ENCODE assay signal across 8 mouse cellular contexts in genomic region chr4:152360855-152361254, GRCm38 (mm10). TPM values are rescaled to one million over a fixed set of nuclear protein-coding genes. Genes with fewer than 3 reads are reported as not detected.
DNase-seq lines count a peak whose midpoint lies in the region; ATAC-seq and TF ChIP-seq lines count a peak whose summit lies in the region.

No protein-coding gene starts in this region.

- no peak overlapping the region for H3K9ac ChIP-seq in hindbrain, embryonic 14.5 days
- H3K9ac ChIP-seq in lung, postnatal 0 days (replicated peaks; ENCODE audit: low read depth): no peak overlapping the region
- H3K9ac ChIP-seq in stomach, embryonic 16.5 days (ENCODE audit: low read length): no peak overlapping the region

- no peak overlapping the region for H3K27ac ChIP-seq in hindbrain, embryonic 14.5 days
- no peak overlapping the region for H3K27ac ChIP-seq in lung, postnatal 0 days (ENCODE audit: low read length)
- H3K27ac ChIP-seq in stomach, embryonic 16.5 days (ENCODE audit: low read length): no peak overlapping the region

- no peak for TF ChIP-seq EP300 in lung, postnatal 0 days (IDR thresholded peaks at IDR 0.05)

- no peak for TF ChIP-seq CTCF in brain, embryonic 14.5 days (IDR thresholded peaks at IDR 0.05; ENCODE audit: borderline replicate concordance, extremely low read depth, insufficient read depth, insufficient read length)
- TF ChIP-seq CTCF in lung, postnatal 0 days (IDR thresholded peaks at IDR 0.05): no peak

- 0 out of 2 replicates have a peak overlapping the region, but pooled peaks have one; percentile 21 for H3K4me2 ChIP-seq in hindbrain, embryonic 14.5 days (replicated peaks)
- peak overlapping the region; percentile 19; the same call in 1 of the 2 replicates for H3K4me2 ChIP-seq in lung, postnatal 0 days (replicated peaks; ENCODE audit: low read depth, low read length)
- H3K4me2 ChIP-seq in stomach, embryonic 16.5 days (ENCODE audit: low read depth, low read length): peak overlapping the region; percentile 38

- no peaks in the 10 kb centered on the region for H3K9me3 ChIP-seq in hindbrain, embryonic 14.5 days (ENCODE audit: control insufficient read depth, low read length)
- H3K9me3 ChIP-seq in lung, postnatal 0 days (ENCODE audit: low read length): no peaks in the 10 kb centered on the region
- H3K9me3 ChIP-seq in stomach, embryonic 16.5 days (replicated peaks; ENCODE audit: control insufficient read depth, low read length): no peaks in the 10 kb centered on the region

- DNase-seq in cerebellum, postnatal 10 days: peak; percentile 50 to 57
- DNase-seq in cerebellum, postnatal 36 days: no peak
- DNase-seq in brain, embryonic 14.5 days (ENCODE audit: low read depth): peak; percentile 72
- no peak for DNase-seq in hindbrain, embryonic 14.5 days (ENCODE audit: low spot score)
- peak; percentile 53 for DNase-seq in lung, postnatal 0 days (ENCODE audit: low spot score)
- no peak for DNase-seq in urinary bladder, postnatal 10 days (ENCODE audit: low spot score)
- DNase-seq in left cerebral cortex, postnatal 36 days (ENCODE audit: low spot score in 2 of 2): no peak

- TF ChIP-seq POLR2A in brain, embryonic 14.5 days (IDR thresholded peaks at IDR 0.05; ENCODE audit: borderline replicate concordance, extremely low read depth, insufficient read depth, insufficient read length, poor library complexity, severe bottlenecking): no peak

- no peak overlapping the region for H3K4me3 ChIP-seq in hindbrain, embryonic 14.5 days (replicated peaks; ENCODE audit: low read length)
- no peak overlapping the region for H3K4me3 ChIP-seq in lung, postnatal 0 days (ENCODE audit: low read depth, low read length)
- H3K4me3 ChIP-seq in stomach, embryonic 16.5 days (replicated peaks; ENCODE audit: low read length): peak overlapping the region; percentile 6; the same call in 1 of the 2 replicates

- peaks cover 6% of the 10 kb centered on the region; the same call in 1 of the 2 replicates for H3K4me1 ChIP-seq in hindbrain, embryonic 14.5 days (replicated peaks; ENCODE audit: control insufficient read depth, insufficient read depth, low read length)
- H3K4me1 ChIP-seq in lung, postnatal 0 days (ENCODE audit: insufficient read depth, low read depth, low read length): no peaks in the 10 kb centered on the region
- H3K4me1 ChIP-seq in stomach, embryonic 16.5 days (ENCODE audit: control insufficient read depth, insufficient read depth, low read length): no peaks in the 10 kb centered on the region

- no peak for ATAC-seq in hindbrain, embryonic 14.5 days (ENCODE audit: low FRiP score)
- ATAC-seq in lung, postnatal 0 days: peak; percentile 40
- peak; percentile 67; the same call in 1 of the 2 replicates for ATAC-seq in stomach, embryonic 16.5 days (ENCODE audit: insufficient read depth, low FRiP score)

- H3K27me3 ChIP-seq in hindbrain, embryonic 14.5 days (ENCODE audit: control insufficient read depth, insufficient read depth, low read length): 0 out of 2 replicates have a peak, but pooled peaks cover 4% of the 10 kb centered on the region
- H3K27me3 ChIP-seq in lung, postnatal 0 days (replicated peaks; ENCODE audit: insufficient read depth, low read length): no peaks in the 10 kb centered on the region
- no peaks in the 10 kb centered on the region for H3K27me3 ChIP-seq in stomach, embryonic 16.5 days (ENCODE audit: control insufficient read depth, insufficient read depth, low read length)

- 4% methylated on average over 23 of the region's 24 CpGs for WGBS in hindbrain, embryonic 14.5 days
- under 1% methylated on average over 23 of the region's 24 CpGs for WGBS in lung, postnatal 0 days
- WGBS in stomach, embryonic 16.5 days: 4% methylated on average over 24 of the region's 24 CpGs

- H3K36me3 ChIP-seq in hindbrain, embryonic 14.5 days (replicated peaks; ENCODE audit: control insufficient read depth, insufficient read depth): peaks cover 43% of the 10 kb centered on the region
- H3K36me3 ChIP-seq in lung, postnatal 0 days (ENCODE audit: insufficient read depth, low read length): no peaks in the 10 kb centered on the region
- H3K36me3 ChIP-seq in stomach, embryonic 16.5 days (ENCODE audit: control insufficient read depth, insufficient read depth, low read length): no peaks in the 10 kb centered on the region

- intact Hi-C loops in left cerebral cortex, postnatal 36 days (cut with DNase I): no loop called here

RNA-seq across cellular contexts. Expression of gene Chd5, which starts 22.4 kb away (rescaled TPM):
- polyA plus RNA-seq in brain, embryonic 14.5 days (2012; rRNA removed): 22.1 and 47.3 TPM in 2 replicates
- polyA plus RNA-seq in hindbrain, embryonic 14.5 days (2014; fragmentation: Nextera tagmentation; extraction: Ambion mirVana): 41.9 and 46.7 TPM in 2 replicates
- 0.06 and 0.07 TPM in 2 replicates for polyA plus RNA-seq in lung, postnatal 0 days (2015; fragmentation: Nextera tagmentation; extraction: Ambion mirVana)
- 0.84 and 0.95 TPM in 2 replicates for polyA plus RNA-seq in stomach, embryonic 16.5 days (2015; fragmentation: Nextera tagmentation; extraction: Ambion mirVana)
- total RNA-seq in left cerebral cortex, postnatal 36 days (2021): 100 to 1,000 TPM; 162 to 195 TPM

RNA-seq across cellular contexts. Expression of gene Rpl22, which starts 35.3 kb away (rescaled TPM):
- polyA plus RNA-seq in brain, embryonic 14.5 days (2012; rRNA removed): 239 and 292 TPM in 2 replicates
- 154 and 178 TPM in 2 replicates for polyA plus RNA-seq in hindbrain, embryonic 14.5 days (2014; fragmentation: Nextera tagmentation; extraction: Ambion mirVana)
- polyA plus RNA-seq in lung, postnatal 0 days (2015; fragmentation: Nextera tagmentation; extraction: Ambion mirVana): 265 and 266 TPM in 2 replicates
- polyA plus RNA-seq in stomach, embryonic 16.5 days (2015; fragmentation: Nextera tagmentation; extraction: Ambion mirVana): 303 and 377 TPM in 2 replicates
- total RNA-seq in left cerebral cortex, postnatal 36 days (2021): 100 to 1,000 TPM; 161 to 162 TPM

RNA-seq across cellular contexts. Expression of gene Rnf207, which starts 42.1 kb away (rescaled TPM):
- 6.9 and 7.1 TPM in 2 replicates for polyA plus RNA-seq in brain, embryonic 14.5 days (2012; rRNA removed)
- 5.6 and 6.9 TPM in 2 replicates for polyA plus RNA-seq in hindbrain, embryonic 14.5 days (2014; fragmentation: Nextera tagmentation; extraction: Ambion mirVana)
- 0.53 and 0.70 TPM in 2 replicates for polyA plus RNA-seq in lung, postnatal 0 days (2015; fragmentation: Nextera tagmentation; extraction: Ambion mirVana)
- polyA plus RNA-seq in stomach, embryonic 16.5 days (2015; fragmentation: Nextera tagmentation; extraction: Ambion mirVana): 0.66 and 0.84 TPM in 2 replicates
- total RNA-seq in left cerebral cortex, postnatal 36 days (2021): 10 to 100 TPM; 10.2 to 17.0 TPM

Comparison
In these comparisons a context has a peak if more than half of its experiments do, and no peak if none do; other contexts are left out.
1. DNase-seq: peak in cerebellum, postnatal 10 days (2 of 2), brain, embryonic 14.5 days (single experiment) and lung, postnatal 0 days (single experiment); none in cerebellum, postnatal 36 days (0 of 2), hindbrain, embryonic 14.5 days (single experiment), urinary bladder, postnatal 10 days (single experiment) and left cerebral cortex, postnatal 36 days (0 of 2).
2. RNA of gene Chd5, which starts 22.4 kb away (polyA plus RNA-seq): 22.1 to 47.3 TPM in brain, embryonic 14.5 days and 41.9 to 46.7 TPM in hindbrain, embryonic 14.5 days; 0.84 to 0.95 TPM in stomach, embryonic 16.5 days and 0.06 to 0.07 TPM in lung, postnatal 0 days; every median in the first group is over 10 times any median in the second.
3. Peak in every context shown above with its lines, with median percentiles within 50 percentile points of each other: H3K4me2 ChIP-seq.